Mouse (Mus musculus): ENCODE results near the gene Gfod1.

Gene Gfod1

GRCm38 (mm10) chr13:43228141-43228540 is 75.8 kb downstream of the Gfod1 start:
- DNase-seq: no peak

DNA sequence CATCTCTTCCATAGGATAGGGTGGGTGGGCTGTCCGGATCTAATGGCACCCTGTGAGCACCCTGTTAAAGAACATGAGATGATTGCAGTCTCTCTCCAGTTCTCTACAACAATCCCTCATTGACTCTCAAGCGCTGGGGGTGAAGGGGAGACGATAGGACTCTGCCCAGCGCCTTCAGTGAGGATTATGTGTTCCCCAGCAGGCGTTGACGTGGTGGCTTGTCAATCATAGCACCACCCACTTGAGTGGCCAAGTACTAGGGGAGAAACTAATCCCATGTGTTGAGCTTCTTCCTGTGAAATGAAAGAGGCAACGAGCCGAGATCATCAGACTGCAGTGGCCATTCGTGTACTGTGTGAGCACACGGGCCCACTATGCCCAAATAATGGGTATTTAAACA is 77.9 kb downstream of the Gfod1 start:
- DNase-seq: no peak

DNA sequence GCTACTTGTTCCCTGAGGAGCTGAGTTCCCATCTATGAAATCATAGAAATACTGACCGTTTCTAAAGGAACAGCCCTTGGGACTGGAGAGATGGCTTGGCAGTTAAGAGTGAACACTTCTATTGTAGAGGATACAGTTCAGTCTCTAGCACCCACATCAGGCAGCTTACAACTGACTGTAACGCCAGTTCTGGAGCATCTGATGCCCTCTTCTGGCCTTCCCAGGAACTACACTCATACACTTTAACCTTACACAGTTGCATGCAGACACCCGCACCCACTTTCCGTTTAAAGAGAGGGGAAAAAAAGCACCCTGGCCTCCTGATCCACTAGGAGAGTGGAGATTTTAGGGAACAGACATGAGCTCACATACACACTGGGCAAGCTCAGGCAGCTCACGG is 78.8 kb downstream of the Gfod1 start:
- no peak for DNase-seq

DNA sequence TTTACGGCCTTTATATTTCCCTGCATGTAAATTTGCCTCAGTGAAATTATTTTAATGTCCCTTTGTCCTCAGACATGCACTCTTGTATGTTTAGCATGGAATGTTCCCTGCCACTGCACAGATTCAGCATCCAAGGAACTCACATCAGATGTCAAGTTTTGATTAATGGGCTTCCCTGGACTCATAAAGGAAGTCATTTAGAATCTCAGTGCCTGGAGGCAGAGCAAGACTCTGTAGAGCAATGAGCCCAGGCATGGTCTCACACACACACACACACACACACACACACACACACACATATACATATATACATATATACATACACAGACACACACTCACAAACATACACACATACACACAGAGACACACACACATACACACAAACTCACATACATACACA is 81.9 kb downstream of the Gfod1 start:
- no peak for DNase-seq

- no peak for DNase-seq
These were observed 82.7 kb downstream of the Gfod1 start for GRCm38 (mm10) chr13:43221290-43221689.

- DNase-seq: no peak
These were observed 83.3 kb downstream of the Gfod1 start for GRCm38 (mm10) chr13:43220635-43221034.

DNA sequence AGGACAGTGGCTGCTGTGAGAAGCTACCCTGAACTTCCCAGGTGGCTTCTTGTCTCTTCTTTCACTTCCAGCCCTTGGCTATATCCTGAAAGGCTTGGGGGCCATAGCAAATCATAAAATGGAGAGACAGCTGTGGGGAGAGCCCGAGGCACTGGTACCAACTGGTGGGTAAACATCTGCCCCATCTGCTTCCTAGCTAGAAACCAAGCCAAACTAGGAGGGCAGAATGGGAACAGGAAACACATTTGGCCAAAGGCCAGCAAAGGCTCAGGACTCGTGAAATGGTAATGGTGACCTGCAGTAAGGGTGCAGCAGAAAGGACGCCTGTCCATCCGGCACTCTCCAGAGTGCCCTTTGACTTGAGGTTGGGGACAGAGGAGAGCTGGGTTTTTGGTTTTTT is 85.2 kb downstream of the Gfod1 start:
- DNase-seq: no peak

- DNase-seq: peak; percentile 55
These were observed 85.7 kb downstream of the Gfod1 start for GRCm38 (mm10) chr13:43218284-43218683.

DNA sequence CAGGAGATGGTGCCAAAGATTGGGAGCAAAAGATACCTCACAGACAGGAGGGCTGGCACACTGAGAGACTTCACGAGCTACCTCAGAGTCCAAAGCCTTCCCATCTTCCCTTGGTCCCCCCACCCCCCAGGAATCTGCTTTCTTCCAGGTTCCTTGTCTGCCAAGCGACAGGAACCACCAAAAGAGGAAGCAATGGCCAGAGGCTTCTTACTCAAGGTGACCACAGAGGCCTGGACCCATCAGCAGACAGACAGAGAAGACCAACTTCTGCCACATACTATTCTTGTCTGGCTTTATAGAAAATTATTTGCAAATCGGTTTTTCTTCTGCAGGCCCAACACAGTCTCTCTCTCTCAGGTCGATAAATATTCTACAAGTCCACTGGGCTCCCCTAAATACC is 86.3 kb downstream of the Gfod1 start:
- DNase-seq: no peak

DNA sequence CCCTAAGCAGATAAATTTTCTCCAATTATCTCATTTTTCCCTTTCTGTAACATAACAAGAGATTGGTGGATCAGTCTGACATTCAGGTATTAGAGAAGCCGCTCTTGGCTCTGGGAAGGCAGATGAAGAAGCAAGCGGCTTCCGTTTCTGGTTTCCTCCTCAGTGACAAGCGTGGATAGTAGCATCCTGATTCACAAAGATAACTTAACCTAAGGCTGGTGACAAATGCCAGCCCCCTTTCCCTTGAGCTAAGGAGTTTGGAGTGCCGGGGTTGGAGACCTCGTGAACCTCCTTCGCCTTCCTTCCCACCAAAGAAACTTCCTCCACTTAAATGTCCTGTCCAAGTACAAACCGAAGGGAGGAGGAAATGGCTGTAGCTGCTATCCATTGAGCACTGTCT is 86.9 kb downstream of the Gfod1 start:
- DNase-seq: no peak

DNA sequence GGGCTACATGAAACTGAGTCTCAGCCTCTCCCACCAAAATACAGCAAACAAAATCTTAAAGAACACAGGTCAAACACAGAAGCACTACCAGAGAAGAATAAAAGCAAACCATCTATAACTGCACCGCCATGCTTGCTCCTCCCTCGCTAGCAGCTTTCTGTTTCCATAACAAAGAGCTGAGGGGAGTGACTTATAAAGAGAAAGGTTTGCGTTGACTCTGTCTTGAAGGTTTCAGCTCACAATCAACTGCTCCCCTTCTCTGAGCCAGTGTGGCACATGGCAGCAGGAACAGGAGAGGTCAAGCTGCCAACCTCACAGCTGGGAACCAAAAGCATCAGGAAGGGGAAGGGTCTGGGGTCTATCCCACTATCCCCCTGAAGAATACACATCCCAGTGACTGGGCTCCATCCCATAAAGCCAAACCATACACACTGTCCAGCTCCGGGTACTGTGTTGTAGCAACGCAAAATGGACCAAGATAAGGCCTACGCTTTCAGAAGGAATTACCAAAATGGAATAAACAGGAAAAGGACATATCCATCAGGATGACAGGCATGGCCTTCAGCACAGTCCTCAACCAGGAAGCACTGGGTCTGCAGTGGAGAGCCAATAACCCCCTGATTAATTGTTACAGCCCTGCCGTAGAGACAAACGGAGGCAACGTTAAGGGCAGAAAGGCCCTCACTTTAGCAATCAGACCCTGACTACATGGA is 87.8 kb downstream of the Gfod1 start:
- no peak for DNase-seq

DNA sequence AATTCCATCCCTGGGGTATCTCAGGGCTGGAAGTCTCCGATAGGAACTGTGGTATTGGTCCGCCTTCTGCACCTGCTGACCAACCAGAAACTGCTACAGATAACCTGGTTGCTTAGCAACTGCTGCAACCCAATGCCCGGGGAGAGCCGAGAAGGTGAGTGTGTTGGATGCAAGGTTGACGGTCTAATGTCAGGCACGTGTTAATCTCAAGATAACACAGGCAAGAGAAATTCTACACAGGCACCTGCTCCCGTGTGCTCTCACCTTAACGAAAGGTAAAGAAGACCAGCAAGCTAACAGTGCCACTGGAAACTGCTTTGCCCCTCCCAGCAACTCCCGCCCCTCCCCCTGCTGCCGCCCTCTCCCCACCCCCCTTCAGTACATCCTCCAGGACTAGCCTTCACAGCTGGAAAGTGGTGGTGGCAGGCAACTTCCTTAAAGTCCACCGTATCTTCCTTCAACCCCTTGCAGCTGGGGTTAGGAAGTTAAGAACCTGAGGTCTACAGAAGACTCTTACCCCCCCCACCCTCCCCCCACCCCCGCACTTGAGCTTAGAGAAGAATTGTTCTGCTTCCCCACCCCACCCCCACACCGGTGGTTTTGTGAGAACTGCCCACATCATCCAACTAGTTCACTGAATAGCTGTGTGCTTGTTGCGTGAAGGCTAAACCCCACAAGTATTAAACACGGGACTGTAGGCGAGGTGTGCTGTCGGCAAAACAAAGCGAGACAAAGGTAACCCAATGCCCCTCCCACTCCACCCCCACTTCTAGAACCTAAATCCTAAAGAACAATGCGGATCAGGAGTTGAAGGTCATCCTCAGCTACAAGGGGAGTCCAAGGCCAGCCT is 88.6 kb downstream of the Gfod1 start:
- DNase-seq: peak; percentile 58

DNA sequence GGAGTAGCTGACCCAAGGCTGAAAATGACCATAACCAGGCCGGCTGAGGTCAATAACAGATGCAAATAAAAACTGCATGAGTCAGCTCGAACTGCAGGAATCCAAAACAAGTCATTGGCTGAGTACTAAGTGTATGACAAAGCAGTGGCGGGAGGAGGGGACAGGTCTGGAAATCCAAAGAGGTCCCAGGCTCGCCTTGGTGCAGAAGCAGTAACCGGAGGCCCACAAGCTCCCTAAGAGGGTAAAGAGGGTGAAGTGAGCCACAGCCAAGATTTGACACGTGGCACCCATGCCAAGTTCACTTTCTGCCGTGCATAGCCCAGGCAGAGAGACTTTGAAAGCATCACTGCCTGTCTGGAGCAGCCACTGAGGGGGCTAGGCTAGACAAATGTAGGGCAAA is 91.6 kb downstream of the Gfod1 start:
- DNase-seq: no peak

- DNase-seq: no peak
These were observed 93.0 kb downstream of the Gfod1 start for GRCm38 (mm10) chr13:43210956-43211355.

DNA sequence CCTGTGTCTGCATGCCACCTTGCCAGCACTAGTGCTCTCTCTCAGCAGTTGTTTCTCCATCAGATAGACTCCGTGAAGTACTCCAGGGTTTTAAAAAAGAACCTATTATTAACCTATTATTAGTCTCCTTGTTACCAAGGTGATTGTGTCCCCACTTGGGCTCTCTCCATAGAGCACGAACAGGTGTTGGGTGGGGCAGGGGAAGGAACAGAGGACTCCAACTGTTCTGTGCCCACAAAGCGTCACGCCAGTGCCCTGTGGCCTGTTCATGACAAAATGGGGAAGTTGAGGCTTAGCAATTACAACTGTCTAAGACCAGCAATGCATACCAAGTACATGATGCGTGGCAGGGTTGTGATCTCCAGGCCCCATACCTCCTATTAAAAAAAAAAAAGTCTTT is 94.4 kb downstream of the Gfod1 start:
- no peak for DNase-seq

- DNase-seq: peak; percentile 26
These were observed 95.0 kb downstream of the Gfod1 start for GRCm38 (mm10) chr13:43208914-43209439.

DNA sequence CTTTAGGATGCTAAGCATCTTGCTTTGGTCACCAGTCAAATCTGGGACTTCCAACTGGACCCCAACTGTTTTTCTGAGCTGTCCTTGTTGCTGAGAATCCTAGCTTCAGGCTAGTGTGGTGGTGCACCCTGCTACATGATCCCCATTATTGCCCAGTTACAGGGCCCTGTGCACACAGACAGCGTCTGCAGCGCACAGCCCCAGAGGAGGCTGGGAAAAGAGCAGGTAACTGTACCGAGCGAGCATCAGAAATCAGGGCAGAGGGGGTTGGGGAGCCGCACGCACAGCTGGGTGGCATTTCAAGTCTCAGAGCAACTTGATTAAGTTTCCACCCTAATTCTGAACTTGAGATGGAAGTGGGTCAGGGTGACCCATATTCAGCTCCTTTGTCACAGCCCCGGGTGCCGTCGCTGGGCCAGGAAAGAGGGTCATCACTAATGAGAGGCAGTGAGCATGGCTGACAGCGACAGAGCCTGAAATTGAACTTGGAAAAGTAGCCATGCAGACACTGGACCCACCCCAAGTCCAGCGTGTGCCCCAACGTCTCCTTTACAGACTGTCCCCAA is 97.8 kb downstream of the Gfod1 start:
- DNase-seq: peak; percentile 86

DNA sequence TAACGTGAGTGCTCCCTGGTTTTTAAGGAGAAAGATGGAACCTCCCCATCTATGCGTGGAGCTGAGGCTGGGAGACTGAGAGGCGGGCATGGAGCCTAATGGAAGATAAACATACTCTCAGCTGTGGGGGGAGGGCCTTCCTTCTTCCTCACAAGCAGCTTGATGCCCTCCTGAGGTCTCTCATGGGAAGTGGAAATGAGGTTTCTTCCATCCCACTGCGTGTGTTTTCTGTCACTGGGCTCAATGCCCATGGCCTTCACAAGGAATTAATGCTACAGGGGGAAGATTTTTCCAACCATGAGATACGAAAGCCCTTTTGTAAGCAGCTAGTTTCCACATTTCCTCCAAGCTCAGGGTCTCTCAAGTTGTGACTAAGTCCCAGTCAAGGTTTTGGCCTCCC is 100.3 kb downstream of the Gfod1 start:
- DNase-seq: no peak

GRCm38 (mm10) chr13:43203234-43203633 is 100.7 kb downstream of the Gfod1 start:
- no peak for DNase-seq

DNA sequence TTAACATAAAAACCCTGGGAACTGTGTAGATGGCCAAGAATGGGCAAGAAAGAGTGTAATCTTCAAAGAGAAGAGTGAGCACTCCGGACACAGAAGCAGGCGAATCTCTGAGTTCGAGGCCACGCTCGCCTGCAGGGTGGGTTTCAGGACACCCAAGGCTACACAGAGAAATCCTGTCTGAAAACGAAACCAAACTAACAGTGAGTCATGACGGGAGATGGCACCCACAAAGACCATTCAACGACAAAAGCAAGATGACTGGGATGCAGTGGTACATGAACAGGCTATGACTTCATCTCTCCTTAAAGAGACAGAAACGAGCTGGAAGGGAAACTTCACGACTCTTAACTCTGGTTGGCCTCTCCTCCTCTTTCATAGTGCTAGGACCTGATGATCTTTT is 101.6 kb downstream of the Gfod1 start:
- no peak for DNase-seq

- DNase-seq: peak; percentile 72
These were observed 102.9 kb downstream of the Gfod1 start for GRCm38 (mm10) chr13:43201033-43201432.

DNA sequence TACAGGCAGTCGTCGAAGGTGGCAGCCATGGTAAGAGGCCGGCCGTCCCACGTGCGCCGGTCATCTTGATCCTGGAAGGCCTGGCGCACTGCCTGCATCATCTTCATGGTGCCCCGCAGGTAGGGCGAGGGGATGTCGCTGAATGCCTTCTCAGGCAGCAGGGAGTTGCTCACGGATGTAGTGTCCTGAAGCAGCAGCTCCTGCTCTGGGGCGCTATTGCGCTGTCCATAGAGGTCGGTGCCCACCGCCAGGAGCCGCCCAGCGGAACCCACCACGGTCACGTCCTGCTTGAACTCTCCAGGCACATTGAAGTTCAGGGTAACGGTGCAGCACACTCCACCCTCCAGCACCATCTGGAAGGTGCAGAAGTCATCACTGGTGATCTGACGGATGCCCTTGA is 103.5 kb downstream of the Gfod1 start:
- peak; percentile 39 for DNase-seq

GRCm38 (mm10) chr13:43199749-43200148 is 104.2 kb downstream of the Gfod1 start:
- peak; percentile 37 for DNase-seq

DNA sequence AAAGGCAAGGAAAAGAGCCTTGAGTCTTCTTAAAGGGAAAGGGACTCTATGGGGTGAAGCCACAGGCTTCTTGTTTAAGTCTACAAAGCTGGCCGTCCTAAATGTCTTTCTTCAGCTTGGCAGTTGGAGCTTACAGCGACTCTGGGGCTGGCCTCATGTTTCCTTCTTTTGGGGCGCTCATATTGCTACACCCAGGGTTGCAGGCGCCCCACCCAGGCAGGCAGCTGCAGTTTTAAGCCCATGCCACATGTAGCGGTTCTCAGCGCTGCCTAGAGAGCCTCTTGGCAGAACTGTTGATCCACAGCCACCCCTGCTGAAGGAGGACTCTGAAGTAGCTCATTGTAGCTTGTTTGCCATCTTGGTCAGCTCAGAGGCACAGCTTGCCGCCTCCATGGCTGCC is 104.7 kb downstream of the Gfod1 start:
- no peak for DNase-seq
